Mouse (Mus musculus) c-Kit-positive CD71-positive TER-119-negative erythroid progenitor cells, embryonic 14.5 days (primary cell): ENCODE results near the gene Edem3.
"Not testable (repeated sequence)": the region's sequence is repeated elsewhere in the genome, so short reads cannot be mapped to it uniquely, and the experiment has no call there.

Experiments used
- DNase-seq: peaks from one replicate; pipeline ENCODE4 v3.0.0-alpha.2; 2013; ENCODE audit warnings: low read depth

Edem3 gene

GRCm38 (mm10) chr1:151752946-151753345, 2.2 kb upstream of the Edem3 start:
- no peak for DNase-seq

DNA sequence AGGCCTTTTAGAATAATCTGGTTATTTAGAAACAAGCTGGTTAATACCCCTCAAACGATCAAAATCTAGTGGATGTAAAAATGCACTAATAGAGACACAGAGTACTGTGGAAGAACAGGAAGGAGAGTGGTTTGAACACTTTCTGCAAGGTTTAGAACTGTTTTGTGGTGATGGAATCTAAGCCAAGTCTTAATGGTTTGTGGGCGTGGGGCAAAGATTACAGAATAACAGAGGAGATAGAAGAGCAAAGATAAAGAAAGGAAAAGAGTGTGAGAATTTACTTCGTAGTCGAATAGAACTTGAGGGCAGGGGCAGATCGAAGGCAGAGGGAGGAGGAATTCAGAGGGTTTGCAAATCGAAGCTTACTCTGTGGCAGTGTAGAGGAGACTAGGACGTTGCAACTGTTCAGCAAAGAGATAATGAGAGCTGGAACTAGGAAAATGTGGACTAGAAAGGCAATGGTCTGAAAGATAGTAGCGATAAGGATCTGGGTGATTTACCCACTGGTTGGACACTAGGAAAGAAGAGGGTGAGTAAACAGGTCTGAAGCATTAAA, 1.7 kb upstream of the Edem3 start:
- DNase-seq = no peak

DNA sequence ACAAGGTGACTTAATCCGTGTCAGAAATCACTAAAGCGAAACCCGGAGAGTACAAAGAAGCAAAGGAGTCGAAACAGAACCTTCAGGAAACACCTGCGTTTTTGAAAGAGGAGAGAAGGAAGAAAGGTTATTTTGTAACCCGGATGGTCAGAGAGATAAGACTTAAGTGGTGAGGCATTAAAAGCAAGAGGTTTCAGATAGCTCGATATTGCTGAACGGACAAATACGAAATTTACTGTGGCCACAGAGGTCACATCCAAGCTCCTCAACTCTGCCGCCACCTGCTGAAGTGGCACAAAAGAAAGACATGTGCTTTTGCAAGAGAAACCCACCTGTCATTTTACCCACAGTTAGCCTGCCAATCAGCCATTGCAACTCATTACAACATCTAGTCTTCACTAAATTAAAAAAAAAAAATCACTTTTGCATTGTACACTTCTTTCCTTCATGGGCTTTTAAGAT, 1.1 kb upstream of the Edem3 start:
- DNase-seq = peak; percentile 38

DNA sequence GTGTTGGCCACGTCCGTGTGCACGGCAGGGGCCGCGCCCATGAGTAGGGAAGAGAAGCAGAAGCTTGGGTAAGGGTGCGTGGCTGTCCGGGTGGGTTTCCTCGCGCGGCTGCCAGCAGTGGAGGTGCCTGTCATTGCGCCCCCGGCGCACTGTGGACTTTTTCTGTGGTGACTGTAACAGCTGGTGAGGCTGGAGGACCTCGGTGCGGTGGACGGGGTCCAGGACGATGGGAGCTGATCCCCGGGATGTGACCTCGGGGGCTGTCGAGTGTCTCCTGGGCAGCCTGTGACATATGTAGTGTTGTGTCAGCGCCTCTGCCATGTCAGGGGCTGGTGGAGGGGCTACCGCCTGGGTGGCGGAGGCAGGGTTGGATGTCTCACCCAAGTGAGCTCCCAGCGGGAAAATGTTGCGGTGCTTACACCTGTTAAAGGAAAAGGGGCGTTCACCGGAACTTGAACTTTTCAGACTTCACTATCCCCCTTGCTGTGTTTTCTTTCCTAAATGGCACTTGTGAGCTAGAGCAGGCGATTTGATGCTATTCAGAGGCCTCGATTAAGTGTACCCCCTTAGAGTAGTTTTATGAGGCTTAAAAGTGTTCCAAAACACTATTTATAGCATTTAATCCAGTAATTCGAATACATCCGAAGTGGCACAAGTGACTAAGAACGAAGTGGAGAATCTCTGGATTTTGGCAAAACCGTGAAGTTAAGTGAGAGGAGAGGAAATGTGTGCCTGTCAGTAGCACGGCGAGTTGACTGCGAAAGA, 671 bp downstream of the Edem3 start:
- DNase-seq = no peak

- DNase-seq = no peak
These were observed 1.2 kb downstream of the Edem3 start for GRCm38 (mm10) chr1:151756425-151756728.

DNA sequence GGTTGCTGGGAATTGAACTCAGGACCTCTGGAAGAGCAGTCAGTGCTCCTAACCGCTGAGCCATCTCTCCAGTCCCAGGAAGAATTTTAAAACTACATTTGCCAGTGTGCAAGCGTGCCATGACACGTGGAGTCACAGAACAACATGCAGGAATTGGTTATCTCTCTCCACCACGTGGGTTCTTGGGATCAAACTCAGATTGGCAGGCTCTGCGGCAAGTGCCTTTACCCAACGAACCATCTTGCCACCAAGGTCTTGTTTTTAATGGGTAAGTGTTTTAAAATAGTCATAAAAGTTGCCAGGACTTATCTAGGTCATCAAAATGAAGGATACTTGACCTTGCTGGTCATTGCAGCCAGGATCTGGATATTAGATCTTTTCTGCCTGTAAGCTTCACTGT, 3.1 kb downstream of the Edem3 start:
- DNase-seq = peak; percentile 50

DNA sequence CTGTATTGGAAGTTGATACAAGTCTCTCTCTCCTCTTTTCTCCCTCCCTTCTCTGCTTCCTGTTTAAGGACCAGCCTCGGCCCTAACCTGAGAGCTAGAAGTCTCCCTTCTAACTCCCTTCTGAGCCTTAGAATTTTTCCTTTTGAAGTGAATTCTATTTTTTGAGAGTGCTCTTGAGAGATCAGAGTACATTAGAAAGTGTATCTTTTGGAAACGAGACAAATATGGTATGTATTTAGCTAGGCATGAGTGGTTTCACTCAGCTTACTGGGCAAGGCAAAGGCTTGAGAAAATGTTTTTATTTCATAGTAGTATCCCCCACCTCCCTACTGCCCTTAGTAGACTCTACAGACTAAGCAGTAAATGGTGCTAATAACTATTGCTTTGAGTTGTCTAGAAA, 3.8 kb downstream of the Edem3 start:
- no peak for DNase-seq

DNA sequence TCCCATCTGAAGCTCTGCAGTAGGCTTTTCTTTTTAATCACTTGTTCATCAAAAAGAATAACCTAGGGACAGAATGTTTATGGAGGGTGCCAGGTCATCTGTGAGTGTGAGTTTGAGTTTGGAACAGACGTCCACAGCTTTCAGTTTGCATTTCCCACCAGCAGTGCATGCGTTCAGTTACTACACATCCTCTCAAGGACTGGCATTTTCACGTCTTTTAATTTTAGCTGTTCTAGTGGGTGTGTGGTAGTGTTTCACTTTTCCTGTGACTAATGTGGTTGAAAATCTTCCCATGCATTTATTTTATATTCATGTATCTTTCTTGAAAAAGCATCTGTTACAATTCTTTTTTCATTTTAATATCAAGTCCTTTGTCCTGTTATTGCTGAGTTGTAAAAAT, 9.1 kb downstream of the Edem3 start:
- DNase-seq = no peak

- DNase-seq = no peak
These were observed 11.0 kb downstream of the Edem3 start for GRCm38 (mm10) chr1:151766166-151766565.

DNA sequence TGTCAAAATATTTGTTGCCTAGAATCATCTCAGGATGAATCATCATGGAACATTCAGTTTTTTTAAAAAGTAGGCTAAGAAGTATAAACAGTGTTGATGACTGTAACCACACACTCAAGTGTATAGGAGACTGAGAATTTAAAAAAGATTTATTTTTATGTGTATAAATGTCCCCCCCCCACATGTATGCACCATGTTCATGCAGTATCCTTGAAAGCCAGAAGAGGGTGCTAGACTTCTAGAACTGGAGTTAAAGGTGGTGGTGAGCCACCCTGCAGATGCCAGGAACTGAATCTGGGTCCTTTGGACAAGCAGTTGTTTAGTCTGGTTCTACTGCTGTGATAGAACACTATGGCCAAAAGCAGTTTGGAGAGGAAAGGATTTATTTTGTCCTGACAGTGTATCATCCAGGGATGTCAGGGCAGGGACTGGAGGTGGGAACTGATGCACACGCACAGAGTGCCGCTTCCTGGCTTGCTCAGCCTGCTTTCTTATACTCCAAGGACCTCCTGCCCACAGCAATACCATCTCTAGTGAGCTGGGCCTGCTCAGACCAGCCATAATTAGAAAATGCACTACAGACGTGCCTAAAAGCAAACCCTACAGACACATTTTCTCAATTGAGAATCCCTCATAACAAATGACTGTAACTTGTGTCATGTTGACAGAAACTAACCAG, 11.9 kb downstream of the Edem3 start:
- no peak for DNase-seq

- no peak for DNase-seq
These were observed 14.2 kb downstream of the Edem3 start for GRCm38 (mm10) chr1:151769200-151769913.

DNA sequence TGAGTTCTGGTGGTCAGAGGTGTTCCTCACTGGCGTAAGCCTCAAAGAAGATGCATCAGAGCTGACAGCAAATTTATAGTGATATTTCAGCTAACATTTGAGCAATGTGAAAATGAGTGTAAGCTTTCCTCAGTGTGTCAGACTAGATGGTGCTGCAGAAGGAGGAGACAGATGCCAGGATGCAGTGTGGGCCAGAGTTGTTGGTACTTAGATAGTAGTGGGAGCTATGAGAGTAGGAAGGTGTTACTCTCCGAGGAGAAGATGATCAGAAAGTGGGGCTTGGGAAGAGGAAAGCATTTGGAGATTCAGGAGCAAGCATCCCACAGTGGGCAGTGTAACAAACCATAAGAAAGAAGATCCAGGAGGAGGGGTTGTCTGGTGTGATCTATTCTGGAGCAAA, 22.4 kb downstream of the Edem3 start:
- no peak for DNase-seq

- DNase-seq = no peak
These were observed 23.4 kb downstream of the Edem3 start for GRCm38 (mm10) chr1:151778592-151778991.

DNA sequence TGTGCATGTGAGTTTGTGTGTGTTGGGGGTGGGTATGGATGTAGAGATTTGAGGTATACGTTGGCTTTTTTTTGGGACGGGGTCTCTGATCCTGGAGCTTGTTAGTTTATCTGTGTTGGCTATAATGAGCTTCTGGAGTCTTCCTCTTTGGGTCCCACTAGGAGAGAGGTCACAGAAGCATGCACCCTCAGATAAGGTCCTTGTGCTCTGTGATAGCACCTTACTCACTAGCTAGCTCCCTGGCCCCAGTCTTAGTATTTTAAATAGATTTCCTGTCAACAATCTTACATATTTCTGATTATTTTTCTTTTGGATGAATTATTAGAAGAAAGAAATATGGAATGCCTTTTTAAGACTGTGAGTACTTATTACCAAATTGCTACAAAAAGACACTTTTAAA, 24.1 kb downstream of the Edem3 start:
- peak; percentile 22 for DNase-seq

GRCm38 (mm10) chr1:151781447-151781846, 26.3 kb downstream of the Edem3 start:
- no peak for DNase-seq

GRCm38 (mm10) chr1:151783403-151783802, 28.2 kb downstream of the Edem3 start:
- DNase-seq = no peak

GRCm38 (mm10) chr1:151786406-151786805, 31.2 kb downstream of the Edem3 start:
- DNase-seq = no peak

- no peak for DNase-seq
These were observed 34.0 kb downstream of the Edem3 start for GRCm38 (mm10) chr1:151789136-151789535.

- DNase-seq = not testable (repeated sequence)
These were observed 36.9 kb downstream of the Edem3 start for GRCm38 (mm10) chr1:151792076-151792475.

- DNase-seq = not testable (repeated sequence)
These were observed 47.6 kb downstream of the Edem3 start for GRCm38 (mm10) chr1:151802795-151803194.

DNA sequence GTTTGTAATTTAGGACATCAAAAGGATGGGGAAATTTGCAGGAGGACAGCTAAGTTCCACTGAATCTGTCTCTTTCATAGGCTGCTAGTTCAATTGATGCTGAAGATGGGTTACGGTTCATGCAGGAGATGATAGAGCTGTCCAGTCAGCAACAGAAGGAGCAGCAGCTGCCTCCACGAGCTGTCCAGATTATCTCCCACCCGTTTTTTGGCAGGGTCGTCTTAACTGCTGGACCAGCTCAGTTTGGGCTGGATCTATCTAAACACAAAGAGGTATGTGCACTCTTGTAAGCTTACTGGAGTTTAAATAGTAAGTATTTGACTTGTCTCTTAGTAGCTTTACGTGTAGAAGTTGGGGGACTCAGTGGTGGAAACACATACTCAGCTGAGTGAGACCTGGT, 52.1 kb downstream of the Edem3 start:
- DNase-seq = no peak

DNA sequence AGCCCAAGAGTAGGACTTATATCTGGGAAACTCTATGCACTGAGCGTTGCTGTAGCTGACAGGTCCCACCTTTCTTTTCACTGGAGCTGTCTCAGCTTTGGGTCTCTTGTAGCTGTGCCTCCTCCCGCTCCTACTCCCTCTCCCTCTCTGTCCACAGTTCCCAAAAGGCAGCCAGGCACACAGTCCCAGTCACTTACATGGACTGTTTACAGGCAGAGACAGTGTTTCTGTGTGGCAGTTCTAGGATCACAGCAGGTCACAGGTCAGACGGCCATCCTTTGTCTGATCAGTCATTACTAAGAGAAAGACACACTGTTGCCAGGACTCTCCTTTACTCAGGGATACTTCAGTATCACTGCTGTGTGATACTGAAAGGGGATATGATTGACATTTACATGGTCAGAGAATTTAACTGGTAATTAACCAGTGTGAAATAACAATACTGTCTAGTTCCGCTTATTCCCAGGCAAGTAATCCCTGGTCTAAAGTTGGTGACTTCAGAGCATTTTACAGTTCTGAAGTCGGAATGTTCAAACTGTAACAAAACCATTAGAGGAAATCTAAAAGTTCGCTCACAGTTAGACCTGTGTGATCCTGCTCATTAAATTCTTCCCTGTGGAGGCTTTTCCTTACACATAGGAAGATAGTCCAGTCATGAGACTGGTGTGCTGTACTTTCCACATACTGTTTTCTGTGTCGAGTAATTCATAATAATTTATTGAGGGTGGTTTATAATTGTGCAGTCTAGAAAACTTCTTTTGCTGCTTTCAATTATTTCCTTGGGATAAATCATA, 55.7 kb downstream of the Edem3 start:
- no peak for DNase-seq
